Mouse (Mus musculus) cortical plate, adult 2 months (tissue): ENCODE measurements around the gene Mgmt.

Source experiments
- CTCF ChIP-seq: fragments of 200-500 bp; IDR thresholded peaks from 2 replicates; pipeline ENCODE4 v1.5.1; 2011; ENCODE audit warnings: mild to moderate bottlenecking, control low read depth, low read length; ENCODE audit not compliant: insufficient read depth; ENCODE audit errors: extremely low read depth
- POLR2A ChIP-seq: fragments of 200-500 bp; IDR thresholded peaks from 2 replicates; pipeline ENCODE4 v1.6.1; 2011; ENCODE audit warnings: mild to moderate bottlenecking, low read length, control low read depth; ENCODE audit not compliant: insufficient read depth; ENCODE audit errors: extremely low read depth

DNA sequence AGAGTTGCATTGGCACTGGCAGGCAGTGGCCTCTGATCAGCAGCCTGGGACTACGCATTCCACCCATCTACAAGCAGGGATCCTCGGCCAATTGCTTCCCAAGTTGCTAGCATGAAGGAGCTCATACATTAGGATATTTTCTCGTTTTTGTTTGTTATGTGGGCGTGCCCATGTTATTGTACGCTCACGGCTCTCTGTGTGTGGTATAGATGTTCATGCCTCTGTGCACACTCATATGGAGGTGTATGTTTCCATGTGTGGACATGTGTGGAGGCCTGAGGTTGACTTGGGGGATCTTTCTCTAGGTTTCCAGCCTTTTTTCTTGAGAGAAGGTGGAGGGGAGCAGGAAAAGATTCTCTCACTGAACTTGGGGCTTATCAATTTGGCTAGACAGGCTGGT lies 46.8 kb upstream of the Mgmt start:
- TF ChIP-seq CTCF, result no peak
- TF ChIP-seq POLR2A, result no peak
